Mouse (Mus musculus) testis, adult 2 months (tissue): ENCODE data around the gene Slc36a3. TPM values are rescaled to one million over a fixed set of nuclear protein-coding genes. Genes with fewer than 3 reads are reported as not detected.
"Not testable (repeated sequence)": the region's sequence is repeated elsewhere in the genome, so short reads cannot be mapped to it uniquely, and the experiment has no call there.

ENCODE experiments used
- H3K27ac ChIP-seq: fragments of 200-500 bp; 2 replicates; pipeline ENCODE4 v1.5.1; 2012; ENCODE audit warnings: low read depth, low read length; ENCODE audit not compliant: control insufficient read depth, insufficient read depth
- H3K27me3 ChIP-seq: fragments of 200-500 bp; 2 replicates; pipeline ENCODE4 v1.6.1; 2012; ENCODE audit warnings: mild to moderate bottlenecking, low read length, moderate library complexity; ENCODE audit not compliant: control insufficient read depth, insufficient read depth
- H3K36me3 ChIP-seq: fragments of 200-500 bp; 2 replicates; pipeline ENCODE4 v1.6.1; 2012; ENCODE audit warnings: mild to moderate bottlenecking, low read length; ENCODE audit not compliant: control insufficient read depth, insufficient read depth
- H3K4me1 ChIP-seq: fragments of 200-500 bp; 2 replicates; pipeline ENCODE4 v1.6.1; 2012; ENCODE audit warnings: low read length; ENCODE audit not compliant: control insufficient read depth, insufficient read depth
- H3K4me3 ChIP-seq: fragments of 200-500 bp; 2 replicates; pipeline ENCODE4 v1.5.1; 2012; ENCODE audit warnings: low read depth, mild to moderate bottlenecking, low read length, moderate library complexity, mixed read lengths; ENCODE audit not compliant: control insufficient read depth
- CTCF ChIP-seq: fragments of 200-500 bp; IDR thresholded peaks from 2 replicates; pipeline ENCODE4 v1.5.1; 2012; ENCODE audit warnings: low read depth, mild to moderate bottlenecking, inconsistent platforms, low read length, moderate library complexity; ENCODE audit not compliant: control insufficient read depth, insufficient read depth, insufficient replicate concordance
- POLR2A ChIP-seq: fragments of 200-500 bp; IDR thresholded peaks from 2 replicates; pipeline ENCODE4 v1.6.1; 2012; ENCODE audit warnings: low read depth, mild to moderate bottlenecking, inconsistent platforms, low read length, moderate library complexity; ENCODE audit not compliant: control insufficient read depth
- polyA plus RNA-seq: library from polyadenylated mRNA; depleted of rRNA; stranded (reverse); fragments of >200 nt; gene quantifications from 2 replicates; pipeline ENCODE4 v1.2.3, GENCODE M21; 2012

Slc36a3 gene
- polyA plus RNA-seq, 1 experiment, result 103 TPM

- no peaks in the 10 kb centered on the region for H3K36me3 ChIP-seq
- peak overlapping the region; percentile 95 for H3K4me3 ChIP-seq
- TF ChIP-seq CTCF (no peak), POLR2A (no peak)
- H3K4me1 ChIP-seq, result peaks cover 10% of the 10 kb centered on the region
- H3K27ac ChIP-seq, result peak overlapping the region; percentile 80
- H3K27me3 ChIP-seq, result no peaks in the 10 kb centered on the region
Measured at GRCm38 (mm10) chr11:55098189-55098915, 53.2 kb downstream of the Slc36a3 start.

- Histone ChIP-seq H3K4me3 (peak within 1 kb of the TSS; percentile 95), H3K4me1 (peaks cover 10% of the 10 kb centered on the region), H3K27me3 (no peaks in the 10 kb centered on the region), H3K27ac (peak within 1 kb of the TSS; percentile 89), H3K36me3 (no peaks in the 10 kb centered on the region)
- TF ChIP-seq POLR2A (peak; percentile 87), CTCF (no peak)
Measured at GRCm38 (mm10) chr11:55097463-55098188, 53.9 kb downstream of the Slc36a3 start, which contains the start of gene Gm2a. Gene Gm2a, plus strand, starts transcription at chr11:55098115.

- TF ChIP-seq POLR2A, result no peak
- no peaks in the 10 kb centered on the region for H3K36me3 ChIP-seq
- no peaks in the 10 kb centered on the region for H3K27me3 ChIP-seq
- peak overlapping the region; percentile 89 for H3K27ac ChIP-seq
- peaks cover 10% of the 10 kb centered on the region for H3K4me1 ChIP-seq
- peak overlapping the region; percentile 95 for H3K4me3 ChIP-seq
Measured at GRCm38 (mm10) chr11:55096731-55097462, 54.6 kb downstream of the Slc36a3 start.

GRCm38 (mm10) chr11:55096296-55096695, 55.2 kb downstream of the Slc36a3 start:
- H3K27me3 ChIP-seq, H3K4me3 ChIP-seq, H3K36me3 ChIP-seq, H3K27ac ChIP-seq: not testable (repeated sequence)
- peaks cover 10% of the 10 kb centered on the region for H3K4me1 ChIP-seq

GRCm38 (mm10) chr11:55093096-55093495, 58.4 kb downstream of the Slc36a3 start:
- Histone ChIP-seq H3K4me1 (peaks cover 4% of the 10 kb centered on the region), H3K27ac (no peak overlapping the region), H3K36me3 (no peaks in the 10 kb centered on the region), H3K27me3 (no peaks in the 10 kb centered on the region), H3K4me3 (no peak overlapping the region)
- no peak for TF ChIP-seq POLR2A

GRCm38 (mm10) chr11:55089892-55090291, 61.6 kb downstream of the Slc36a3 start:
- no peak overlapping the region for H3K27ac ChIP-seq
- H3K4me3 ChIP-seq, result peak overlapping the region; percentile 24; the same call in 1 of the 2 replicates
- H3K4me1 ChIP-seq, result peaks cover 2% of the 10 kb centered on the region; the same call in 1 of the 2 replicates
- no peaks in the 10 kb centered on the region for H3K36me3 ChIP-seq
- H3K27me3 ChIP-seq, result no peaks in the 10 kb centered on the region
- TF ChIP-seq CTCF (no peak), POLR2A (no peak)

GRCm38 (mm10) chr11:55087006-55087405, 64.5 kb downstream of the Slc36a3 start:
- Histone ChIP-seq H3K4me1 (peaks cover 2% of the 10 kb centered on the region; the same call in 1 of the 2 replicates), H3K27me3 (no peaks in the 10 kb centered on the region), H3K36me3 (no peaks in the 10 kb centered on the region), H3K4me3 (peak overlapping the region; percentile 81), H3K27ac (no peak overlapping the region)
- TF ChIP-seq CTCF, result peak; percentile 94
- no peak for TF ChIP-seq POLR2A
